Mouse (Mus musculus): ENCODE measurements at regions not wholly inside any gene's neighbourhood (a gene's known extent, or its start where the extent isn't known, plus 50 kb on each side); places are given as distances from the start of the nearest gene placed in this dataset.

DNA sequence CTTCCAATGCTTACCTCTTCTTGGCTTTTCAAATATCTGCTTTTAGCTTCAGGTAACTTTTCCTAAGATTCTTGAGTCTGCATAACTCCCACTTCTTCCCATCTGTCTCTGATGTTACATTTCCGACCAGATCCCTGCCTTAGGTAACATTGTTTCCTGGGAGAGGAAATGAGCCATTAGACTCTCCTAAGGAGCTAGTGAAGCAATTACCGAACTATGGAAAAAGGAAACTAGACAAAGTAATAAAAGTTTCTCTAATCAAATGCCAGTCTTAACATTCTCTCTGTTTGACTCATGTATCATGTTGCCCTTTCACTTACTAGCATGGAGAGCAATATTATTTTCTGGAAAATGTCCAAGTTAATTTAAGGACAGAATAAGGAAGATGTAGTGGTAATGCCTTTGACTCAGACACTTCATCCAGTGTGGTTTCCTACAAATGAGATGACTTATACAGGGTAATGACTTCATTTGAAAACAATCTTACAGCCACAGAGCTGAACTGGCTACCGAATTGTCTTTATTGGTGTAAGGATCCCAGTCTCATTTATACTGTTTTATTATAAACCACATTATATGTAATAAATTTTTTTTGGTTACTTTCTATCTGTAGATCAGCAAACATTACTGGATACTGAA, 263.8 kb upstream of the Fam84a start:
- ChIA-PET POLR2A (no interaction called here), CTCF (no interaction called here)

DNA sequence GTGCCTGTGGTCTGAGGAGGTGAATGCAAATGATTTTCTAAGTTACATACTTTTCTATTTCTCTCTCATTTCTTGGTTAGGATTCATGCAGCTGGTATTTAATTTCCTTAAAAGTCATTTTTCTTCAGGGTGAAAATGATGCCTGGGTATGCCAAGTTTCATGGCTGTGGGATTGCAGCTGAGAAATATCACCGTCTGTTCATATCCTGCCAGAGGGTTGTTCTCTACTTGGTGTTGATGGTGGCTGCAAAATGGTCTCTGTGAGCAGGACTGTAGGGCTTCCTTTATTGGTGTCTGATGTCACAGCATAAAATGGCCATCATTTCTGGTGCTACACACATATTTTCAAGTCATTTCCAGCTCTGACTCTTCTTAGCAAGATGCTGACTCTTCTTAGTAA, 259.2 kb upstream of the Fam84a start:
- POLR2A ChIA-PET = no interaction called here

DNA sequence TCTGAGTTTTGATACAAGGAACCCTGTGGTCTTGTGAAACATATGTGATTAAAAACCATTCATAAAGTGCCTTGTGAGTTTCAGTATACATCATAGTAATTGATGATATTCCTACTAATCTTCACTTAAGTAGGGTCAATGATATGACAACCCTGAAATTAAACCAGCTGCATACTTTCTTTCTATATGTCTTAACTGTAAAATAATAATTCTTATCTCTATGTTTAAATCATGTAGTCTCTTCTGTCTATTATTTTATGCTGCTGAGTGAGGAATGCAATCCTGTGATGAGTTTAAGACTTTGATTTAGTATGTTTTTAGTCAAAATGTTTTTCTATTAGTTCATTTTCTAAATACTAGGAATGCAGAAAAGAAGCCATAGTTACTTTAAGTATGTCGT, 253.9 kb upstream of the Fam84a start:
- ChIA-PET POLR2A (no interaction called here), CTCF (no interaction called here)

More for the DNA sequence above, 259.2 kb upstream of the Fam84a start:
- CTCF ChIA-PET = no interaction called here

DNA sequence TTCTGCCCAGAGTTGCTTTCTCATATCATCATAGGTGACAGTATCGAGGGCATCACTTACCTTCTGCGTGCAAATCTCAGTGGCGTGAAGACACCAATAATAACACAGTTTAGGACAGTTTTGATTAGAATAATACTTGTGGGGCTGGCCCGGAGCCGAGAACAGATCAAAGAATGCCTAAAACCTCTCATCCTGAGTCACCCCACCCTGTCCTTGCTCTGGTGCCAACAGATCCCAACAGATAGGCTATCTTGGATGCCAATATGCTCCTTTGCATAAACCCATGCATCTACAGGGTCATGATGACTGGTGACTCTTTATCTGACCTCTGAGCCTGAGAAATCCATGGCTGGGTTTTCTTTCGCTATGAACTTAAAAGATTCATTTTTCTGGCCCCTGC, 224.4 kb upstream of the Fam84a start:
- POLR2A ChIA-PET = no interaction called here

DNA sequence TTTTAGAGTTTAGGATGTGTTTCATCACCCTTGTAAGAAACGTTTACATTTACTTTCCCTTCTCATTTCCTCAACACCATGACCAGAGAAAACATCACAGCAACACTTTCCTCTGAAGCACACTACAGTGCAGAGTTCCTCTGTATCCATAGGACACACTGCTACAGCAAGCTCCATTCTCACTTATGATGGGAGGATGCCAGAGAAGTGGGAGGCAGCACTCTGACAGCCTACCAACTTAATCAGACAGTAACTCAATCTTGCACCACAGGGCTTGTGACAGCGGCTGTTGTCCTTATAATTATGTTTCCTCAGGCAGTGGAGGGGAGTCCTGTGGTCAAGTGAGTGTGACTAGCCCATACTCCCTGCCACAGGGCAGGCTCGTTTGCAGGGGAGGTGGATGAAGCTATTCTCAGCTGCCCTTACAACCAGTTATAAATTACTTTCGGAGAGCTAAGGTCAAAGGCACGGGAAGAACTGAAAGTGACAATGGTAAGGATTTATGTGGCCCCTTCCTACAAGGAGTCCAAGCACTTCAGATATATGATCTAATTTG, 186.5 kb upstream of the Fam84a start:
- POLR2A ChIA-PET = no interaction called here

More for the DNA sequence above, 224.4 kb upstream of the Fam84a start:
- CTCF ChIA-PET = no interaction called here

DNA sequence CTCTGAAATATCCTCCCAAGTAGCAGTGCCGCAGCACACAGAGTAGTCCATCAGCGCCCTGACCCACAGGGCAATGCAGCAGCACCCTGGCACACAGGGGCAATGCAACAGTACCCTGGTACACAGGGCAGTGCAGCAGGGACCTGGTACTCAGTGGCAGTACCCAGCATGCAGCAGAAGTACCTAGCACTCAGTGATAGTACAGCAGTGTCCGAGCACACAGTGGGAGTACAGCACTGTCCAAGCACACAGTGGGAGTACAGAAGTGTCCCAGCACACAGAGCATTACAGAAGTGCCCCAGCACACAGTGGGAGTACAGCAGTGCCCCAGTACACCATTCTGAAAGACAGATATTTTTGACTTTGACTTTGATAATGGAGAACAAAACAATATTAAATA, 186.0 kb upstream of the Fam84a start:
- ChIA-PET CTCF (no interaction called here), POLR2A (no interaction called here)

More for the DNA sequence above, 186.5 kb upstream of the Fam84a start:
- CTCF ChIA-PET = interaction anchor here in 1 of 4 experiments (0.6 kb wide), 1 partner anchor 1195 kb away, joined by 3 read pairs; no protein-coding TSS in a partner anchor

DNA sequence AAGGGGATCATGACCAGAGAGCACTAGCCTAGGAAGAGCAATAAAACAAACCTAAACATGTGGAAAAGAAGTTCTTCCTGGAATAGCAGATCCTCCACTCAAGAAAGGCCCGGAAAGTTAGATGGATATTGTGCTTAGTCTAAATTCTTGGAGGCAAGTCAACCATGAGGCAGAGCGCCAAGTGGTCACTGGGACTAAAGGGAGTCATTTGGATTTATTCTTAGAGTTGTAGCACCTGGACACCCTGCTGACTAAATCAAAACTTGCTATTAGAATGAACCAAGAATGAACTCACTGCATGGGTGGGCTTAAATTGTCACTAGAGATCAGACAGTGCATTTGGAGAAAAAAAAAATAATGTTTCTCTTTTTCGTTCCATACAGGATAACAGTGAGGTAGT, 166.8 kb upstream of the Fam84a start:
- POLR2A ChIA-PET = no interaction called here
- CTCF ChIA-PET = no interaction called here

DNA sequence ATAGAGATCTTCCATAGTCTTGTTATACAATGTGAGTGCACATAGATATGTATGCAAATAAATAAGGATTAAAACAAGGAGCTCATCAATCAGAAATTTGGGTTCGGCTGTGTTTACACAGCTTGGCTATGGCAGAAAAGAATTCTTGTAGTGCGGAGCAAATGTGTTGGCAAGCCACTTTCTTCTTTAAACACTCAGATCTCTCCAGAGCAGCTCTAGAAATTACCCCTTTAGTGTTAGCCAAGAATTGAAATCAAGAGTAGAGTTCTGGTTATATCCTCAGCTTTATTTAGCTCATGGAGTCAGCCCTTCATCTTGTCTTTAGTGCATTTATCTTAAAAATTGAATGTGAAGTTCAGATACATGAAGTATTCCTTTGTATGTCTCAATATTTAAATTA, 164.5 kb upstream of the Fam84a start:
- ChIA-PET POLR2A (no interaction called here), CTCF (interaction anchor here in 1 of 4 experiments (0.6 kb wide), 1 partner anchor 770 kb away, joined by 4 read pairs; no protein-coding TSS in a partner anchor)

DNA sequence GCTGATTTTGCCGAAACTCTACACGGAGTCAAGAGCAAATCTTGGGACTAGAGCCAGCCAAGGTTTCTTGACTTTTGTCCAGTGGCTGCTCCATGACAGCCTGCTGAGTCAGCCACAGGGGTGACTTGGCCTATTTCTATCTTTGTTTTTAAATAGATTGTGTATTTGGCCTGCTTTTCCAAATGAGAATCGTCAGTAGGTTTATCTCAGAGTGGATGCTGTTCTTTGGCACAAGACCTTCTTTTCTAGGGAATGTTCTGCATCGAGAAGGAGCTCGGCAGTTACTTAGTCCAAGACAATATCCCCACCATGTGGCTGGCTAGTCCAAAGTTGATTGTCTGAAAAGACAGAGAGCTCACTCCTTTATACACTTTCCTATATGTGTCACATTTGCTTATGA, 163.9 kb upstream of the Fam84a start:
- CTCF ChIA-PET = interaction anchor here in 1 of 4 experiments (0.6 to 0.7 kb wide), 2 partner anchors 504 to 769 kb away, joined by 3 to 4 read pairs; no protein-coding TSS in a partner anchor

DNA sequence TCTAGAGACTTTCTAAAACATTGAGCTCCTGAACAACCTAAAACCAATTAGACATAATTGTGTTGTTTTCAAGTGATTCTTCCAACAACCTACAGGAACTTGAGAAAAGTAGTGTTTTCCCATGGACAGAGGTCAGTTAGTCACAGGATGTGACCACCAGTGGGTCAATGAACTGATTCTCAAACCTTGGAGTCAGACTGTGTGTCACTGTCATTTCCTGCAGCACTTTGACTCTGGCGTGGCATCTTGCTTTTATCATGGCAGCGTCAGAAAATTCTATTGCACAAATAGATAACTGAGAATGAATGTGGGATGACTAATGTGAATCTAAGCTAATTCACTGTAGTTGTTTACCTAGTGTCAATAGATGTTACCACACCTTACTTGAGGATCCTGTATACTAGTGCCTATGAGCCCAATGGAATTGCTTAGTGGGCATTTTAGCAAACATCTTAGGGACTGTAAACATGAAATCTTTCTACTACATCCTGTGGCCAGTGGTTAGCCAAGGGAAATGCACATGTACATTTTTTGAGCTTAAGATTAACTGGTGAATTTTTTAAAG, 150.6 kb upstream of the Fam84a start:
- ChIA-PET CTCF (interaction anchor here in 1 of 4 experiments (0.6 kb wide), 1 partner anchor 22 kb away, joined by 5 read pairs; no protein-coding TSS in a partner anchor), POLR2A (no interaction called here)

More for the DNA sequence above, 163.9 kb upstream of the Fam84a start:
- POLR2A ChIA-PET = no interaction called here

DNA sequence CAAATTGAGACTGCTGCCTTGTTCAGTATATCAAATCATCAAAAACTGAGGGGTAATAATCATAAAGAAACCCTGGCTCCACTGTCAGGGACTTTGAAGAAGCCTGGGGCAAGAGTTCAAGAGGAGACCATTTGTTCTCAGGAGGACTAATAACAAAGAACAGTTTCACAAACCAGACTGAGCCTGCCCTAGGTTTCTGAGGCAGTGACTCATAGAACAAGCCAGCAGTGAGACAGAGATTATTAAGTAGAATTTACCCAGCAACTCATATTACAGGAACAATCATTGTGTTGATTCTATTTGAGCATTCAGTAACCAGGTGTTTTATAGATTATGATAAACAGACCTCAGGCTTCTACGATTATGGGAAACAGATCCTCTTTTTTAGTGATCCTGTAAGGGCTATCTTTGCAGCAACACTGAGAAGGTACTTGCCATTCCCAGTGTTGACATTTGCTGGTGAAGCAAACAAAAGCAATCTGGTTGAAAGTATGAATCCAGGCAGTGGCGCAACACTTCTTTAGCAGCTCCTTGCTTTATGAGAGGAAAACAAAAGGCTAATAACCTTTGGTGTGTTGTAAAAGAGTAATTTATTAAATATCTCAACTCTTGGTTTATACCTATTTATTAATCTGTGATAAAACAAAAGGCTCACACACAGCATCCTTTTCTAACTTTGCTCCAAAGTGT, 150.0 kb upstream of the Fam84a start:
- CTCF ChIA-PET = interaction anchor here in 1 of 4 experiments (0.6 kb wide), 1 partner anchor 23 kb away, joined by 5 read pairs; no protein-coding TSS in a partner anchor
- POLR2A ChIA-PET = no interaction called here

DNA sequence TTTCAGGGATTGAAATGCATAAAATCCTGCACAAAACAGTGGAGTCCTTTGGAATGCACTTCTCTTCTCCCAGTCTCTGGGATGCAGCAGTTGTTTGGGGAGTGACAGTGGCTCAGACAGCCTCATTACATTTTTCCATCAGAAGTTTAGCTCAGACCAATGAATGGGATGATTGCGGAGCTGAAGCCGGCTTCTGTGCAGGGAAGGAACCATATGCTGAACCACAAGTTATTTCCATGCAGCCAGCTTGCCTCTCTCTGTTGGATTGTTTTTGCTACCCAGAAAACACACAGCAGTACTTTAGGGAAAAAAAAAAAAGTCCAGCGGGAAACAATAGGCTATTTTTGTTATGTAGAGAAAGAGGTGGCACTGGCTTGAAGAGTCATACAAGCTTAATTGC, 140.2 kb upstream of the Fam84a start:
- ChIA-PET CTCF (no interaction called here), POLR2A (interaction anchor here in 2 of 4 experiments (0.6 kb wide), 2 partner anchors 32 to 72 kb away, joined by 3 read pairs; no protein-coding TSS in a partner anchor)

DNA sequence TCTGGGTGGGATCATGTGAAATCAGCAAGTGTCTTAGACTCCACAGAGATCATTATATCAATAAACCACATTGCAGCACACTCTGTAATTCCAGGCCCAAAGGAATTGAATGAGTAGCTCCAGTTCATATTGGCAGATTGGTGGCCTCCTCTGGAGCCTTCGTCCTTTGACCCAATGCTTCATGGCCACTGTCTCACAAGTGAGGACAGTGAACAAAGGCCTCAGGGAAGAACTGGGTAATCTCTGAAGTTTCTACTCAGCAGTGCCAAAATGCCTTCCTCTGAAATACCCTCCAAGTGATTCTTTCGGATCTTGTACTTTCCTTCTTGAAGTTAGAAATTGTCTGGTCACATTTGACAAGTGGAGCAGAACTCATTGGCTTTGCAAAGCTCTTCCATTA, 135.8 kb upstream of the Fam84a start:
- ChIA-PET POLR2A (no interaction called here), CTCF (no interaction called here)

DNA sequence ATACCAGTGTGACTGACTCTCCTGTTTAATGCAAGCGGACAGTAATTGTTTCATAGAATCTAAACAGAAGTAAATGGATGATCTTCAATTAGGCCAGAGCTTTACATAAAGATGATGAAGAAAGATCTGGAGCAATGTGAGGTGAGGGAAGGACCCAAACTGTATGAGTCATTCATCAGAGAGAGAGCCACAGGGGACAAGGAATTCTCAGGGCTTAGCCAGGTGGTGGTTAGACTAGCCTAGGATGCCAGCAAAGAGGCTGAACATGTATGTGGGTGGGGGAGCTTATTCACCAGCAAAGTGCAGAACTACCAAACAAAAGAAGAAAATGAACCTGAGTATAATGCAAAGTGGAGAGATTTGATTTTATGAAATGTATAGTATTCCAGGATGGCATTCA, 134.8 kb upstream of the Fam84a start:
- ChIA-PET CTCF (no interaction called here), POLR2A (no interaction called here)

DNA sequence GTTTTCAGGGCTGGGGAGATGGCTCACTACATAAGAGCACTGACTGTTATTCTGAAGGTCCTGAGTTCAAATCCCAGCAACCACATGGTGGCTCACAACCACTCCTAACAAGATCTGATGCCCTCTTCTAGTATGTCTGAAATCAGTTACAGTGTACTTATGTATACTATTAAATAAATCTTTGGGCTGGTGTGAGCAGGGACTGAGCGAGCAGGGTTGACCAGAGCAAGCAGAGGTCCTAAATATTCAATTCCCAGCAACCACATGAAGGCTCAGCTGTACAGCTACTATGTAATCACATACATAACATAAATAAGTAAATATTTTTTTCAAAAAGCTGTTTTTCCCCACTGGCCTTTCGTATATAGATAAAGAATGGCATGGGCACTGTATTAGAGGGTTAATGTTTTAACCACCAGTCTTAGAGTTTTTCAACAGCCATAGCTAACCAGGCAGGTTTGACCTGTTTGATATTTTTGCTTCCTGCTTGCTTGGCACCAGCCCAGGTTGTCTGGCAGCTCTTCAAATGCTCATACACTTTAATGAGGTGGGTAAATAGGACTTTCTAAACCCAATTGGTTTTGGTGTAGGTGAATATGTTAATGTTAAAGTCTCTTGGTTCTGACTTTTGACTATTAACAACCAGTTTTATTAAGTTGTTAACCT, 134.1 kb upstream of the Fam84a start:
- ChIA-PET CTCF (no interaction called here), POLR2A (no interaction called here)

DNA sequence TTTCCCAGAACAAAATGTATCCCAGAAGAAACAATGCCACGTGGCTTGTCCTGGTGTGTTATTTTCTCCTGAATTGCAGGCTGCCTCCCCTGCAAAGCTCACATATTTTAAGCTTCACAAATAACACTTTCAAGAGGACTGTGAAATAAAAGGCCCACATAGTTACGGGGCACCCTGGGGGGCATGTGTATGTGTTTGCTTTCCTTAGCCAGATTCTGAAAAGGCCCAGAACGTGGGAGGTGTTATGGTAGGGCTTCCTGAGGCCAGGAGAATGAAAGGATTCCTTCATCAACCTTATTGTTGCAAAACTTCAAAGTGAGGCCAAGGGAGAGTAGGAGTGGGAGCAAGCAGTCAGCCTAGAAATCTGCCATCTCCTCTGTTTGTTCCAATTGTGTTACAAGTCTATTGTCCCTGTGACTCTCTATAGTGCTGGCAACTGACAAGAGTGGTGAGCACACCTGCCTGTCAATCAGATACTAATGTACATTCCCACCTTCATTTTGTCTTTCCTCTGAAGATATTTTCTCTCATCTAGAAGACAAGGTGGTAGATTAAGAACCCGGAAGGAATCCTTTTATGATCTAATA, 131.3 kb upstream of the Fam84a start:
- CTCF ChIA-PET = no interaction called here
- POLR2A ChIA-PET = no interaction called here

DNA sequence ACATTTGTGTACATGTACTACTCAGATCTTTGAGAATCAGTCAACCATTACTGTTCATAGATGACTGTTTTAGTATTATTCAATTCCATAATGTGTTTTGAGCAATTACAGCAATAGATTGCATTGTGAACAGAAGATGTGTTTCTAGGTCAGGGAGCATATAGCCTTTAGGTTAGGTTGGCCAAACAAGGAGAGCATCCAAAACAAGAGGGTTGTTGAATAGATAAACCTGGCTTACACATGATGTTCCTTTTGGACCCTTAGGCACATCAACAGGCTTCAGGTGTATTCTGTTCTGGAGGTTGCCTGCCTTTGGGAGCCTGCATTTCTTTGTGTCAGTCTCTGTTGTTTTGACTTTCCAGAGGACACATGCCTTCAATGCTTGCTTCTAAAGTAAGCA, 123.4 kb upstream of the Fam84a start:
- POLR2A ChIA-PET = no interaction called here
- CTCF ChIA-PET = no interaction called here

DNA sequence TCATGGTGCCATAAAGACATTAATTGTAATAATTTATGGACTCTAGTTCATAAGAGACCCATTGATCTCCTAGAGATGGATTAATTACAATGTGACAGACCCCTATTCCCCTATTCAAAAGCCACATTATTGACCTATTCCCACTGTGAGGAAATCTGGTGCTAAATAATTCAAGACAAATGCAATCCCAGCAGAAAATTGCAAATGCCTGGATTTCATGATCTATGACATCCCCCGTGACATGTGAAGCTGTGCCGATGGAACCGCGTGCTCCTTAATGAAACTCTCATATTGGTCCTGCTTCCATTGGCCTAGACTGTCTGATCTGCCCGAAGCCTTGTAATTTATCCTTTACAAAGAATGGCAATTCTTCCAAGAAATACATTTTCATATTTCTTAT, 122.9 kb upstream of the Fam84a start:
- CTCF ChIA-PET = no interaction called here
- POLR2A ChIA-PET = no interaction called here

DNA sequence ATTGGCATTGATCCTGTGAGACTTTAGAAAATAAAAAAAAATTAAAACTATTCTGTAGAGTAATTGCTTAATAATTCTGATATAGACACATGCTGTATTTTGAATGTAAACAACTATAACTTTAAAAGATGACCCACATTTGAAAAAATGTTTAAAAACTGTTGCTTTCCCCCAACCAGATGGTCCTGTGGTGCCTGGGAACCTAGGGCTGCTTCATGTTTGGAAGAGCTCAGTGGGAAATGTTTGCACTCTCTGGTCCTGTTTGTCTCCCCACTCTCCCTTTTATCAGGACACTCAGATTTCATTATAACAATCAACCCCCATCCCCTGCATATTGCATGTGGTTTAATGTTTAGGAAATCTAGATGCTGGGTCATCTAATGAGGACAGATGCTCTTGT, 119.4 kb upstream of the Fam84a start:
- ChIA-PET CTCF (no interaction called here), POLR2A (no interaction called here)

DNA sequence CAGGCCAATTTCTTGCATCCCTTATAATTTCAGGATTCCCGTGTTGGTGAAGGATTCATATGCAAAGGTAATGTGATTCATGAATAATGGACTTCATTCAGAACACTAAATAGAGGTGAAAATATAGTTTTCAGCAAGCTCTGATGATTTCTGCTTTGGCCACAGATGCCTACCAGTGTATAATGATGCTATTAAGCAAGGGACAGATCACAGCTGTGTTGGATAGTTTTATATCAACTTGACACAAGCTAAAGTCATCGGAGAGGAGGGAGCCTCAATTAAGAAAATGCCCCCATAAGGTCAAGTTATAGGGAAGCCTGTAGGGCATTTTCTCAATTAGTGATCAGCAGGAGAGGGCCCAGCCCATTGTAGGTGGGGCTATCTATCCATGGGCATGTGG, 109.2 kb upstream of the Fam84a start:
- ChIA-PET POLR2A (no interaction called here), CTCF (no interaction called here)

All from embryonic stem cell, embryonic (primary cell).